Mouse (Mus musculus): ENCODE measurements around the gene Tnfrsf1b.
"Not testable (repeated sequence)": the region's sequence is repeated elsewhere in the genome, so short reads cannot be mapped to it uniquely, and the experiment has no call there.

Gene Tnfrsf1b

GRCm38 (mm10) chr4:145193406-145193805, 53.3 kb downstream of the Tnfrsf1b start:
- no peak for DNase-seq (ENCODE audit: extremely low read depth, low read depth)

DNA sequence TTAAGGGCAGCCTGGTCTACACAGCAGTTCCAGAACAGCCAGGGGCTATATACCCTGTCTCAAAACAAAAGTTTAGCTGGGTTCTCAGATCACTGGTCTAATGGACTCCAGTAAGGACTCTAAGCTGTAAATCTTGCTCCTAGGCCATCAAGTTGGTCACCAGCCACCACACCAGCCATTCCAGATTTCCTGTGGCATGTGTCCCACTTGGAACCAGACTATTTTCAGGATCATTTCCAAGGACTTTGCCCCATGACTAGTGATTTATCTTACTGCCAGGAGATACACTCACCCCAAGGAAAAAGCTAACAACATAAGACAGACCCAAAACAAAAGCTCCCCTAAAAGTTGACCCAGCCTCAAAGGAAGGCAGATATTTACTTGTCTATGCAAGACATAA, 54.0 kb downstream of the Tnfrsf1b start:
- no peak for DNase-seq (ENCODE audit: extremely low read depth, low read depth)

GRCm38 (mm10) chr4:145188561-145188960, 58.1 kb downstream of the Tnfrsf1b start:
- DNase-seq (ENCODE audit: extremely low read depth, low read depth): no peak

DNA sequence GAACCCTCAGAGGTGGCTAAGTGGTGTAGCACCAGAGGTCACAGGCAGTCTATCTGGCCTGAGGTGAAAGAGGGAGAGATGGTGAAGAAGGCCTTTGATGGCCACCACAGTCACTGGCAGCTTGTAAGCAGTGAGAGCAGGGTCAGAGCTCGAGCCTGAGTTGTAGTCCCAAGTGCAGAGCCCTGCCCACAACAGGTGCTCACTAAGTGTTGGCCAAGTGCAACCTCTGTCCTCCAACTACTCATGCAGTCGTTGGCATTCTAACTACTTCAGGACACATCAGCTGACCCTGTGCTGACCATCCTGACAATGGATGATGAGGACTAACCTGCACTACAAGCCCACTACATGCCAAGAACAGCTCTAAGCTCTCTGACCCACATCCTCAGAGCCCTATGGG, 59.1 kb downstream of the Tnfrsf1b start:
- DNase-seq (ENCODE audit: extremely low read depth, low read depth): no peak

DNA sequence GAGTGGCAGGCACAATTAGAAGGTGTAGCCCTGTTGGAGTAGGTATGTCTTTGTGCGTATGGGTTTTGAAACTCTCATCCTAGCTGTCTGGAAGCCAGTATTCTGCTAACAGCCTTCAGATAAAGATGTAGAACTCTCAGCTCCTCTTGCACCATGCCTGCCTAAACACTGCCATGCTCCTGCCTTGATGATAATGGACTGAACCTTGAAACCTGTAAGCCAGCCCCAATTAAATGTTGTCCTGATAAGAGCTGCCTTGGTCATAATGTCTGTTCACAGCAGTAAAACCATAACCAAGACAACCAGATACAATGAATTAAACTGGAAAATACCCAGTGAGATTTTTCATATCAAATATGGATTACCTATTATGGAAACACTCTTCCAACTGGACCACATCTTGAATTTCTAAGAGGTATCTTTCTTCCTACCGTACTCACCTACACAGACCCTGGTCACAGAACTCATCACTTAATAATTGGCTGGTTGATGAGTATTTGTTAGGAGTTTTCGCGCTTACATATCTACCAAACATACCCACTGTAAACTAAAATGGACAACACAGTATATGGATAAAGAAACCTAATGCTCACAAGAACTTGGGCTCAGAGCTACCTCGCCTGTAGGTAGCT, 67.6 kb downstream of the Tnfrsf1b start:
- DNase-seq (ENCODE audit: extremely low read depth, low read depth): no peak

DNA sequence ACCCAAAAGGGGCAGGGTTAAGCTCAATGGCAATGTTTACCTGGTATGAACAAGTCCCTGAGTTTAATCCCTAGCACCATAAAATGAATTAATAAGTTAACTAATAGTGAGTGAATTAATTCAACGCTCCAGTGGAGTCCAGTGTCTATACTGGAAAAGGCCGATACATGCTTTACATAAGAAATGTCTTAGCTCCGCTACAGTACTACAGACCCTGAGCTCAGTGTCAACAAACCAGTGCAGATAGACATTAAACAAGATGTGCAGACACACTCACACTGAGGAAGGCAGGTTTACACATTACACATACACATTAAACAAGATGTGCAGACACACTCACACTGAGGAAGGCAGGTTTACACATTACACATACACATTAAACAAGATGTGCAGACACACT, 81.1 kb downstream of the Tnfrsf1b start:
- DNase-seq (ENCODE audit: extremely low read depth, low read depth): not testable (repeated sequence)

DNA sequence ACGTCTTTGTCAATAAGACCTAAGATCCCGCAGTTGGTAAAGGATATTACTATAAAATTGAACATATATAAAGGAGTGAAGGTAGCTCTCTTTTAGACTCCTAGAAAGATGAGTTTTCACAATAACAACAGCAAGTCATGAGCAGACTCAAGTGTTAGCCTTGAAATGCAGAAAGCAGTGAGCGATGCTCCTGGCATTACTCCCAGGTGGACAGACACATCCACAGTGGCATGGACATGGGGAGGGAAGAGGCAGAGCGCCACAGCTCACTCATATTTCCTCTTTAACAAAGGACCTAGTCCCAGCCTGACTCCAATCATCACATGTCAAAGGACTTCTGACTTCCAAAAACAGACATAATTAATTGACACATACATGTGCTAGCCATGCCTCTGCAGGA, 82.6 kb downstream of the Tnfrsf1b start:
- no peak for DNase-seq (ENCODE audit: extremely low read depth, low read depth)
